Mouse (Mus musculus): Measurements from ENCODE around the gene Magix.

- TF ChIP-seq POLR2A (IDR thresholded peaks at IDR 0.05; ENCODE audit: borderline replicate concordance, insufficient read depth, low read length): no peak
- TF ChIP-seq CTCF (IDR thresholded peaks at IDR 0.05; ENCODE audit: borderline replicate concordance, insufficient read depth, low read depth, low read length): no peak
Measured at GRCm38 (mm10) chrX:7658031-7658784, 22.8 kb downstream of the Magix start.
